Comparison of ENCODE assay signal across 8 mouse cellular contexts in the genomic region with DNA sequence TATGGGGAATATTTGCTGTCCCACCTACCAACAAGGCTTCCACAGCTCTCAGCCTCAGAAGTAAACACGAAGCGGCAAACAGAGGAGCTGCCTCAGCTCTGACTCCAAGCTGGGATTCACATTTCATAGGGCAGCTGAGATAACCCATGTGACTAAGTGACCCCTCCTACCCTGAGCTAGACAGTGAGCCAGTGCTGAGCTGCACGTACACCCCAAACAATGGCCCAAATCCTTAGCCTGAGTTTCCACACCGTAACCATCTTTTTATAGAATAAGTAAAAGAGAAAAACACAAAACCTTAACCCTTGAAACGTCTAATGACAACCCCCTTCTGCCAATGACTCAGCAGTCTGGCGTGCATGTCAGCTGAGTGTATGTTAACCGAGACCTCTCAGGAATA. TPM values are rescaled to one million over a fixed set of nuclear protein-coding genes. Genes with fewer than 3 reads are reported as not detected.
A peak's percentile ranks its signal among the peaks of the same experiment; 100 is the strongest.
DNase-seq lines count a peak whose midpoint lies in the region; ATAC-seq and TF ChIP-seq lines count a peak whose summit lies in the region.

No protein-coding gene starts in this region.

- peak overlapping the region; percentile 6; the same call in 1 of the 2 replicates for H3K4me2 ChIP-seq in forebrain, embryonic 16.5 days (ENCODE audit: low read length)
- H3K4me2 ChIP-seq in hindbrain, embryonic 12.5 days (replicated peaks): peak overlapping the region; percentile 73
- peak overlapping the region; percentile 75 for H3K4me2 ChIP-seq in limb, embryonic 13.5 days (replicated peaks)
- peak overlapping the region; percentile 34 for H3K4me2 ChIP-seq in midbrain, embryonic 13.5 days (replicated peaks)

- H3K4me1 ChIP-seq in forebrain, embryonic 16.5 days (replicated peaks; ENCODE audit: control insufficient read depth, insufficient read depth, low read length): peaks cover 23% of the 10 kb centered on the region
- H3K4me1 ChIP-seq in hindbrain, embryonic 12.5 days: peaks cover 24% of the 10 kb centered on the region
- peaks cover 48% of the 10 kb centered on the region for H3K4me1 ChIP-seq in limb, embryonic 13.5 days
- peaks cover 33% of the 10 kb centered on the region for H3K4me1 ChIP-seq in midbrain, embryonic 13.5 days (replicated peaks)

- ATAC-seq in forebrain, embryonic 16.5 days: no peak
- ATAC-seq in hindbrain, embryonic 12.5 days (ENCODE audit: low FRiP score): no peak
- peak; percentile 34; the same call in 1 of the 2 replicates for ATAC-seq in limb, embryonic 13.5 days (ENCODE audit: low FRiP score, low read depth)
- ATAC-seq in midbrain, embryonic 13.5 days: no peak

- H3K4me3 ChIP-seq in layer of hippocampus, adult 2 months: peak overlapping the region; percentile 44
- 0 out of 2 replicates have a peak overlapping the region, but pooled peaks have one; percentile 2 for H3K4me3 ChIP-seq in forebrain, embryonic 16.5 days (replicated peaks; ENCODE audit: low read length)
- peak overlapping the region; percentile 9 for H3K4me3 ChIP-seq in hindbrain, embryonic 12.5 days
- peak overlapping the region; percentile 86 for H3K4me3 ChIP-seq in limb, embryonic 13.5 days
- H3K4me3 ChIP-seq in midbrain, embryonic 13.5 days (replicated peaks): no peak overlapping the region

- WGBS in forebrain, embryonic 16.5 days: 14% methylated on average over 7 of the region's 7 CpGs
- 12% methylated on average over 7 of the region's 7 CpGs for WGBS in hindbrain, embryonic 12.5 days
- WGBS in limb, embryonic 13.5 days: 9% methylated on average over 7 of the region's 7 CpGs
- 9% methylated on average over 7 of the region's 7 CpGs for WGBS in midbrain, embryonic 13.5 days

- no peaks in the 10 kb centered on the region for H3K9me3 ChIP-seq in forebrain, embryonic 16.5 days (ENCODE audit: control insufficient read depth, low read length)
- H3K9me3 ChIP-seq in hindbrain, embryonic 12.5 days (replicated peaks): no peaks in the 10 kb centered on the region
- H3K9me3 ChIP-seq in limb, embryonic 13.5 days: no peaks in the 10 kb centered on the region
- H3K9me3 ChIP-seq in midbrain, embryonic 13.5 days: no peaks in the 10 kb centered on the region

- DNase-seq in layer of hippocampus, adult 2 months (ENCODE audit: low spot score in 2 of 2): peak in 1 of 2 experiments; percentile 40
- no peak for DNase-seq in layer of hippocampus, postnatal 14 days (ENCODE audit: low spot score in 2 of 2)
- peak; percentile 33 for DNase-seq in c-Kit-positive CD71-positive TER-119-positive erythroid progenitor cells, embryonic 14.5 days (ENCODE audit: low spot score)
- no peak for DNase-seq in testis, postnatal 14 days (ENCODE audit: low spot score)

- H3K9ac ChIP-seq in forebrain, embryonic 16.5 days (replicated peaks; ENCODE audit: low read depth, low read length): 0 out of 2 replicates have a peak overlapping the region, but pooled peaks have one; percentile 8
- peak overlapping the region; percentile 29; the same call in 1 of the 2 replicates for H3K9ac ChIP-seq in hindbrain, embryonic 12.5 days
- peak overlapping the region; percentile 25 for H3K9ac ChIP-seq in limb, embryonic 13.5 days
- H3K9ac ChIP-seq in midbrain, embryonic 13.5 days (replicated peaks): 0 out of 2 replicates have a peak overlapping the region, but pooled peaks have one; percentile 20

- H3K36me3 ChIP-seq in forebrain, embryonic 16.5 days (ENCODE audit: control insufficient read depth, insufficient read depth): no peaks in the 10 kb centered on the region
- no peaks in the 10 kb centered on the region for H3K36me3 ChIP-seq in hindbrain, embryonic 12.5 days
- H3K36me3 ChIP-seq in limb, embryonic 13.5 days: peaks cover 11% of the 10 kb centered on the region; the same call in 1 of the 2 replicates
- no peaks in the 10 kb centered on the region for H3K36me3 ChIP-seq in midbrain, embryonic 13.5 days

- peak overlapping the region; percentile 58 for H3K27ac ChIP-seq in layer of hippocampus, adult 2 months
- no peak overlapping the region for H3K27ac ChIP-seq in forebrain, embryonic 16.5 days (ENCODE audit: low read length)
- H3K27ac ChIP-seq in hindbrain, embryonic 12.5 days: no peak overlapping the region
- no peak overlapping the region for H3K27ac ChIP-seq in limb, embryonic 13.5 days
- H3K27ac ChIP-seq in midbrain, embryonic 13.5 days: no peak overlapping the region

- no peak for TF ChIP-seq CTCF in layer of hippocampus, adult 2 months (conservative IDR thresholded peaks at IDR 0.05)

- H3K27me3 ChIP-seq in forebrain, embryonic 16.5 days (replicated peaks; ENCODE audit: control insufficient read depth, insufficient read depth, low read length): no peaks in the 10 kb centered on the region
- peaks cover 7% of the 10 kb centered on the region; the same call in 1 of the 2 replicates for H3K27me3 ChIP-seq in hindbrain, embryonic 12.5 days
- H3K27me3 ChIP-seq in limb, embryonic 13.5 days: no peaks in the 10 kb centered on the region
- peaks cover 13% of the 10 kb centered on the region for H3K27me3 ChIP-seq in midbrain, embryonic 13.5 days

RNA-seq across cellular contexts. Expression of a gene that starts 2.3 kb away (rescaled TPM):
- total RNA-seq in layer of hippocampus, adult 2 months (2021): 100 to 1,000 TPM in 1 of 2 experiments, 10 to 100 TPM in 1; 96.5 to 112 TPM
- 100 to 1,000 TPM; 121 to 129 TPM for total RNA-seq in layer of hippocampus, postnatal 14 days (2021)
- 88.9 and 97.8 TPM in 2 replicates for polyA plus RNA-seq in forebrain, embryonic 16.5 days (2015; fragmentation: Nextera tagmentation; extraction: Ambion mirVana)
- 92.7 and 93.6 TPM in 2 replicates for polyA plus RNA-seq in hindbrain, embryonic 12.5 days (2016; fragmentation: Nextera tagmentation; extraction: Ambion mirVana)
- polyA plus RNA-seq in limb, embryonic 13.5 days (2015; fragmentation: Nextera tagmentation; extraction: Ambion mirVana): 133 and 134 TPM in 2 replicates
- 71.9 and 72.1 TPM in 2 replicates for polyA plus RNA-seq in midbrain, embryonic 13.5 days (2015; fragmentation: Nextera tagmentation; extraction: Ambion mirVana)

RNA-seq across cellular contexts. Expression of a gene that starts 33.5 kb away (rescaled TPM):
- 10 to 100 TPM; 51.0 to 58.1 TPM for total RNA-seq in layer of hippocampus, adult 2 months (2021)
- total RNA-seq in layer of hippocampus, postnatal 14 days (2021): 10 to 100 TPM; 54.3 to 55.0 TPM
- polyA plus RNA-seq in forebrain, embryonic 16.5 days (2015; fragmentation: Nextera tagmentation; extraction: Ambion mirVana): 8.4 and 10.6 TPM in 2 replicates
- 1.7 and 1.9 TPM in 2 replicates for polyA plus RNA-seq in hindbrain, embryonic 12.5 days (2016; fragmentation: Nextera tagmentation; extraction: Ambion mirVana)
- 0.45 and 0.46 TPM in 2 replicates for polyA plus RNA-seq in limb, embryonic 13.5 days (2015; fragmentation: Nextera tagmentation; extraction: Ambion mirVana)
- polyA plus RNA-seq in midbrain, embryonic 13.5 days (2015; fragmentation: Nextera tagmentation; extraction: Ambion mirVana): 1.2 and 2.2 TPM in 2 replicates

Comparison
In these comparisons a context has a peak if more than half of its experiments do, and no peak if none do; other contexts are left out.
1. H3K4me2 ChIP-seq: peak in every context shown above with its lines; median percentile 75 in limb, embryonic 13.5 days; 73 in hindbrain, embryonic 12.5 days; 34 in midbrain, embryonic 13.5 days; 6 in forebrain, embryonic 16.5 days.